Mouse (Mus musculus): ENCODE measurements around the gene Osbp2. TPM values are rescaled to one million over a fixed set of nuclear protein-coding genes. Genes with fewer than 3 reads are reported as not detected.

Gene Osbp2
- polyA plus RNA-seq, 1 experiment from 2014 or later, result 2.4 TPM

GRCm38 (mm10) chr11:3854156-3854555 is 9.5 kb downstream of the Osbp2 start:
- Histone ChIP-seq H3K9ac (ENCODE audit: low read length) (no peak overlapping the region), H3K27ac (ENCODE audit: low read depth, low read length) (no peak overlapping the region), H3K36me3 (ENCODE audit: control insufficient read depth, insufficient read depth, low read length) (no peaks in the 10 kb centered on the region), H3K9me3 (ENCODE audit: control insufficient read depth, low read length) (no peaks in the 10 kb centered on the region), H3K4me3 (ENCODE audit: low read depth, low read length) (no peak overlapping the region), H3K4me2 (ENCODE audit: low read depth) (no peak overlapping the region), H3K4me1 (ENCODE audit: control insufficient read depth, insufficient read depth, low read length) (no peaks in the 10 kb centered on the region), H3K27me3 (ENCODE audit: control insufficient read depth, insufficient read depth, low read length) (no peaks in the 10 kb centered on the region)
- WGBS, result 94% methylated on average over 3 of the region's 3 CpGs
- DNase-seq (ENCODE audit: low spot score), result no peak
- ATAC-seq (ENCODE audit: insufficient read depth, low FRiP score, low TSS enrichment), result no peak

- Histone ChIP-seq H3K4me1 (ENCODE audit: control insufficient read depth, insufficient read depth, low read length) (no peaks in the 10 kb centered on the region), H3K27ac (ENCODE audit: low read depth, low read length) (no peak overlapping the region), H3K27me3 (ENCODE audit: control insufficient read depth, insufficient read depth, low read length) (no peaks in the 10 kb centered on the region), H3K36me3 (ENCODE audit: control insufficient read depth, insufficient read depth, low read length) (no peaks in the 10 kb centered on the region), H3K9me3 (ENCODE audit: control insufficient read depth, low read length) (no peaks in the 10 kb centered on the region), H3K9ac (ENCODE audit: low read length) (no peak overlapping the region), H3K4me3 (ENCODE audit: low read depth, low read length) (no peak overlapping the region), H3K4me2 (ENCODE audit: low read depth) (no peak overlapping the region)
- no peak for DNase-seq (ENCODE audit: low spot score)
- 87% methylated on average over 5 of the region's 5 CpGs for WGBS
- ATAC-seq (ENCODE audit: insufficient read depth, low FRiP score, low TSS enrichment), result no peak
These were observed 10.1 kb downstream of the Osbp2 start for GRCm38 (mm10) chr11:3853481-3854034.

GRCm38 (mm10) chr11:3853031-3853430 is 10.7 kb downstream of the Osbp2 start:
- Histone ChIP-seq H3K4me3 (ENCODE audit: low read depth, low read length) (no peak overlapping the region), H3K36me3 (ENCODE audit: control insufficient read depth, insufficient read depth, low read length) (no peaks in the 10 kb centered on the region), H3K9ac (ENCODE audit: low read length) (no peak overlapping the region), H3K27me3 (ENCODE audit: control insufficient read depth, insufficient read depth, low read length) (no peaks in the 10 kb centered on the region), H3K27ac (ENCODE audit: low read depth, low read length) (no peak overlapping the region), H3K9me3 (ENCODE audit: control insufficient read depth, low read length) (no peaks in the 10 kb centered on the region), H3K4me1 (ENCODE audit: control insufficient read depth, insufficient read depth, low read length) (no peaks in the 10 kb centered on the region), H3K4me2 (ENCODE audit: low read depth) (no peak overlapping the region)
- no peak for ATAC-seq (ENCODE audit: insufficient read depth, low FRiP score, low TSS enrichment)
- DNase-seq (ENCODE audit: low spot score), result no peak
- 94% methylated on average over 10 of the region's 10 CpGs for WGBS

GRCm38 (mm10) chr11:3851872-3852271 is 11.8 kb downstream of the Osbp2 start:
- Histone ChIP-seq H3K9ac (ENCODE audit: low read length) (no peak overlapping the region), H3K9me3 (ENCODE audit: control insufficient read depth, low read length) (no peaks in the 10 kb centered on the region), H3K4me1 (ENCODE audit: control insufficient read depth, insufficient read depth, low read length) (no peaks in the 10 kb centered on the region), H3K36me3 (ENCODE audit: control insufficient read depth, insufficient read depth, low read length) (no peaks in the 10 kb centered on the region), H3K4me2 (ENCODE audit: low read depth) (no peak overlapping the region), H3K4me3 (ENCODE audit: low read depth, low read length) (no peak overlapping the region), H3K27me3 (ENCODE audit: control insufficient read depth, insufficient read depth, low read length) (no peaks in the 10 kb centered on the region), H3K27ac (ENCODE audit: low read depth, low read length) (no peak overlapping the region)
- no peak for ATAC-seq (ENCODE audit: insufficient read depth, low FRiP score, low TSS enrichment)
- DNase-seq (ENCODE audit: low spot score), result no peak
- WGBS, result 77% methylated on average over 4 of the region's 4 CpGs

GRCm38 (mm10) chr11:3850746-3851277 is 12.9 kb downstream of the Osbp2 start:
- DNase-seq (ENCODE audit: low spot score) (no peak), ATAC-seq (ENCODE audit: insufficient read depth, low FRiP score, low TSS enrichment) (no peak)
- Histone ChIP-seq H3K9ac (ENCODE audit: low read length) (no peak overlapping the region), H3K9me3 (ENCODE audit: control insufficient read depth, low read length) (no peaks in the 10 kb centered on the region), H3K4me3 (ENCODE audit: low read depth, low read length) (no peak overlapping the region), H3K4me1 (ENCODE audit: control insufficient read depth, insufficient read depth, low read length) (no peaks in the 10 kb centered on the region), H3K27me3 (ENCODE audit: control insufficient read depth, insufficient read depth, low read length) (no peaks in the 10 kb centered on the region), H3K27ac (ENCODE audit: low read depth, low read length) (no peak overlapping the region), H3K4me2 (ENCODE audit: low read depth) (no peak overlapping the region), H3K36me3 (ENCODE audit: control insufficient read depth, insufficient read depth, low read length) (no peaks in the 10 kb centered on the region)
- 69% methylated on average over 5 of the region's 5 CpGs for WGBS

- Histone ChIP-seq H3K9ac (ENCODE audit: low read length) (no peak overlapping the region), H3K4me2 (ENCODE audit: low read depth) (no peak overlapping the region), H3K27me3 (ENCODE audit: control insufficient read depth, insufficient read depth, low read length) (no peaks in the 10 kb centered on the region), H3K9me3 (ENCODE audit: control insufficient read depth, low read length) (no peaks in the 10 kb centered on the region), H3K27ac (ENCODE audit: low read depth, low read length) (no peak overlapping the region), H3K36me3 (ENCODE audit: control insufficient read depth, insufficient read depth, low read length) (no peaks in the 10 kb centered on the region), H3K4me1 (ENCODE audit: control insufficient read depth, insufficient read depth, low read length) (no peaks in the 10 kb centered on the region), H3K4me3 (ENCODE audit: low read depth, low read length) (no peak overlapping the region)
- WGBS, result 85% methylated on average over 2 of the region's 2 CpGs
- DNase-seq (ENCODE audit: low spot score), result no peak
- no peak for ATAC-seq (ENCODE audit: insufficient read depth, low FRiP score, low TSS enrichment)
These were observed 13.4 kb downstream of the Osbp2 start for GRCm38 (mm10) chr11:3850315-3850614.

- WGBS, result 85% methylated on average over 15 of the region's 15 CpGs
- no peak for DNase-seq (ENCODE audit: low spot score)
- no peak overlapping the region for H3K4me2 ChIP-seq (ENCODE audit: low read depth)
- H3K9me3 ChIP-seq (ENCODE audit: control insufficient read depth, low read length), result no peaks in the 10 kb centered on the region
- no peak overlapping the region for H3K27ac ChIP-seq (ENCODE audit: low read depth, low read length)
- H3K9ac ChIP-seq (ENCODE audit: low read length), result no peak overlapping the region
- H3K4me3 ChIP-seq (ENCODE audit: low read depth, low read length), result no peak overlapping the region
- no peaks in the 10 kb centered on the region for H3K4me1 ChIP-seq (ENCODE audit: control insufficient read depth, insufficient read depth, low read length)
- H3K27me3 ChIP-seq (ENCODE audit: control insufficient read depth, insufficient read depth, low read length), result no peaks in the 10 kb centered on the region
- H3K36me3 ChIP-seq (ENCODE audit: control insufficient read depth, insufficient read depth, low read length), result no peaks in the 10 kb centered on the region
- no peak for ATAC-seq (ENCODE audit: insufficient read depth, low FRiP score, low TSS enrichment)
These were observed 14.0 kb downstream of the Osbp2 start for GRCm38 (mm10) chr11:3849469-3850314.

- no peaks in the 10 kb centered on the region for H3K36me3 ChIP-seq (ENCODE audit: control insufficient read depth, insufficient read depth, low read length)
- H3K4me1 ChIP-seq (ENCODE audit: control insufficient read depth, insufficient read depth, low read length), result no peaks in the 10 kb centered on the region
- no peaks in the 10 kb centered on the region for H3K9me3 ChIP-seq (ENCODE audit: control insufficient read depth, low read length)
- no peak overlapping the region for H3K27ac ChIP-seq (ENCODE audit: low read depth, low read length)
- H3K9ac ChIP-seq (ENCODE audit: low read length), result no peak overlapping the region
- no peak overlapping the region for H3K4me2 ChIP-seq (ENCODE audit: low read depth)
- no peak for ATAC-seq (ENCODE audit: insufficient read depth, low FRiP score, low TSS enrichment)
- H3K27me3 ChIP-seq (ENCODE audit: control insufficient read depth, insufficient read depth, low read length), result no peaks in the 10 kb centered on the region
- no peak for DNase-seq (ENCODE audit: low spot score)
- WGBS, result 64% methylated on average over 2 of the region's 2 CpGs
- no peak overlapping the region for H3K4me3 ChIP-seq (ENCODE audit: low read depth, low read length)
These were observed 17.4 kb downstream of the Osbp2 start for GRCm38 (mm10) chr11:3846351-3846750.

Measured in neural tube, embryonic 11.5 days (tissue).